Mouse (Mus musculus) megakaryocyte, embryonic 14.5 days (primary cell): ENCODE measurements around the gene Olfr921. TPM values are rescaled to one million over a fixed set of nuclear protein-coding genes. Genes with fewer than 3 reads are reported as not detected.

Experiments used
- H3K27me3 ChIP-seq: replicated peaks from 2 replicates; pipeline ENCODE3; 2012; ENCODE audit warnings: inconsistent platforms
- H3K36me3 ChIP-seq: replicated peaks from 2 replicates; pipeline ENCODE3; 2012; ENCODE audit warnings: low read length, inconsistent platforms, mixed read lengths
- H3K4me1 ChIP-seq: 2 replicates; pipeline ENCODE4 v1.6.1; 2012; ENCODE audit warnings: inconsistent platforms
- H3K4me3 ChIP-seq: replicated peaks from 2 replicates; pipeline ENCODE3; 2012; ENCODE audit warnings: moderate library complexity, mild to moderate bottlenecking, inconsistent platforms
- H3K9me3 ChIP-seq: 2 replicates; pipeline ENCODE4 v1.6.1; 2012; ENCODE audit warnings: inconsistent platforms
- FLI1 ChIP-seq: IDR thresholded peaks from 2 replicates; pipeline ENCODE4 v1.6.1; 2012; ENCODE audit warnings: low read length, inconsistent platforms, mixed read lengths
- GATA1 ChIP-seq: IDR thresholded peaks from 3 replicates; pipeline ENCODE4 v1.6.1; 2012; ENCODE audit warnings: mixed read lengths, low read length, inconsistent platforms, borderline replicate concordance
- polyA plus RNA-seq: library from polyadenylated mRNA; stranded (reverse); fragments of >175 nt; gene quantifications from 2 replicates; pipeline ENCODE4 v1.2.3, GENCODE M21; 2012; ENCODE audit warnings: low replicate concordance; ENCODE audit not compliant: insufficient read depth

Gene Olfr921
- polyA plus RNA-seq: not detected in 2 replicates

DNA sequence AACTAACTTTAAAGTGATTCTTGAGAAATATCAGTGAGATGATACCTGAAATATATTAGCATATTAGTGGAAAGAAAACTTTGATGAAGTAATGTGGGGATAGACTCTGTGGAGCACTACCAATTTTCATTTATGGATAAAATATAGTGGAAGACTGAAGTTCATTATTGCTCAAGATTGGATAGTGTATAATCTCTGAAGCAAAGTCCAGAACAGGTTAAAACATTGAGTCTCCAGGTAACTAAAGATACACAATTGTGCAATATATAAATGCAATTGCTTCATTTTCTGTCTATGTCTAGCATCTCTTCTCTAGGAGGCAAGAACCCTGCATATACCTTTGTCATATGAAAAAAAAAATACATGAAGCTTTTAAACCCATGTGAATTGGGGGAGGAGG lies at the start of gene Olfr921:
Gene Olfr921 (plus strand): TSS at position 301 of the 400 bp plus-strand sequence.
- TF ChIP-seq FLI1 (no peak), GATA1 (no peak)
- H3K4me3 ChIP-seq: no peak within 1 kb of the TSS
- H3K9me3 ChIP-seq: no peaks in the 10 kb centered on the region
- H3K27me3 ChIP-seq: no peaks in the 10 kb centered on the region
- H3K36me3 ChIP-seq: no peaks in the 10 kb centered on the region
- H3K4me1 ChIP-seq: no peaks in the 10 kb centered on the region

DNA sequence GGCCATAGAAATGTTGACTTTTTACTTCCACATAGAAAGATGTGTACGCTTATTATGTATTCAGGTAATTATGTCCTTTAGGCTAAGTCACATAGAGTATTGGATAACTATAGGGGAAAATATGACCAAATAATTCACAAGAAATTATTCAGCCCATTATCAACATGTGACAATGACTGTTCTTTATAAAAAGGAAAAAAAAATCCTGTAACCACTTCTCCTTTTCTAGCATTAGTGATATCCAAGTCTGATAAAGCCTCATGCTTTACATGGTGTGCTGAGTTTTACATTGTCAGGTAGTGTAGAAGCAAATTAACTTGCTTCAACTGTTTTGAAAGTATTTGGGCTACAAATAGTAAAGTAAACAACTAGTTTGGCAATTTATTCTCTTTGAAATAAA lies 48.8 kb upstream of the Olfr921 start:
- Histone ChIP-seq H3K4me1 (peaks cover 8% of the 10 kb centered on the region), H3K36me3 (peaks cover 71% of the 10 kb centered on the region), H3K4me3 (no peak overlapping the region), H3K9me3 (no peaks in the 10 kb centered on the region), H3K27me3 (no peaks in the 10 kb centered on the region)
- TF ChIP-seq FLI1 (no peak), GATA1 (no peak)

DNA sequence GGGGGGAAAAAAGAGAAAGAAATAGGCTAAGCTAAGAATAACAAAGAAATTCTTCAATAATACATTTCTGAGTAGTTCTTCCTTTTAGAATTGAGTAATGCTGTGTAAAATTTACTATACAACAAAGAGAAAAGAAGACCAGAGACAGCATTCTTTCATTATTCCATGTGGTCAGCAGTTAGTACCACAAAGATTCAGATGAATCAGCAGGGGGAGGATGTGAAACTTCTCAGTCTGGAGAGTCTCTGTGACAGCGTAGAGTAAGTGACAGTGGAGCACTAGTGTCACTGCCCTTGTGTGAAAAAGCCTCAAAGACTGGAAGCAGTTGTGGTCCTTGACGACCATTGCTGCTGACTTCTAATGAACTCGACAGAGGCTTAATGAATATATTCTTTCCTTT lies 44.6 kb upstream of the Olfr921 start:
- H3K4me3 ChIP-seq: no peak overlapping the region

DNA sequence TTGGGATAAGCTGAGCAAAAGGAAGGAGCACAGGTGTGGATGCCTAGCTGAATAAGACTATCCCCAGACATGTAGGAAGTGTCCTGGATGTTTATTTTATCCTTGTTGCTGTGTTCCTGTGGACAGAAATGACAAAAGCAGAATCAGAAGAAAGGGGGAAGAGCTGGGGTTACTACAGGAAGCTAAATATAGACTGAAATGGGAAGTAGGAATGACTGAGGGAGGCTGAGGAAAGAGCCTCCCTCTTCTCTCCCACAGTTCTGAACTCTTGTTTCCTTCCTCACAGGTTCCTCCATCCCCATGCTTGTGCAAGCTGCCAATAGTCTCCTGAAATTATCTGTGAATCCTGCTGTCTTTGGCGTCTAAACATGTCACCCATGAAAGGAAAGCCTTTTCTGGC lies 31.5 kb upstream of the Olfr921 start:
- H3K4me3 ChIP-seq: no peak overlapping the region
- H3K36me3 ChIP-seq: peaks cover 67% of the 10 kb centered on the region
- peaks cover 8% of the 10 kb centered on the region for H3K4me1 ChIP-seq
- H3K9me3 ChIP-seq: no peaks in the 10 kb centered on the region
- no peaks in the 10 kb centered on the region for H3K27me3 ChIP-seq
- TF ChIP-seq FLI1: no peak
- no peak for TF ChIP-seq GATA1

More for the DNA sequence above, 44.6 kb upstream of the Olfr921 start:
- Histone ChIP-seq H3K4me1 (no peaks in the 10 kb centered on the region), H3K36me3 (peaks cover 91% of the 10 kb centered on the region), H3K27me3 (no peaks in the 10 kb centered on the region), H3K9me3 (no peaks in the 10 kb centered on the region)
- TF ChIP-seq GATA1 (no peak), FLI1 (no peak)

DNA sequence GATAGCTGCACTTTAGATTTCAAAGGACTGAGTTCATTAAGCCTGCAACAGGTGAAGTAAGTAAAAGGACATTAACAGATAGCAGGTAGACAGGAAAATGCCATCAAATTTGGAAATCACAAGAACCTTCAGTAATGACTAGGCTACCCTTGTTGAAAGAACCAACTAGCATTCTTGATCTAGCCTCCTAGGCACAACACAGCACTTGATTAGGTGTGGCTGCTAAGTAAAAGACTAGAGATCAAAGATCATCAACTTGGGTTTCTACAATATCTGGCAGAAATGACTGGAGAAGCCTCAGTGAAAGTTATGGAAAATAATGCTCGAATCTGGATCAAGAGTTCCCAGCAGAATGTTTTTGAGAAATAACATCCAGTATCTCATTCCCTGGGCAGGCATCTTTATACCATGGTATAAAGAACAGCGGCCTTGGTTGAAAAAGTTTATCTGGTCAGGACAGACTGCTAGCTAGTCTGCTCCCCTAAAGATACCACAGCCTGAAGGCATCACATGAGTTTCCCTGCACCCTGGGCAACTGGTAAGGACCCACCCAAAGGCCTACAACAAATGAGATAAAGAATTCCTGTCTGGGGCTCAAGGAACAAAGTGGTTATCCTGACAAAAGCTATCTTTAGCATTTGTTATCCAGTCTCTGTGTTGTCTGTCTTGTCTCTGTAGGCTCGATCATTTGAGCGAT lies 28.1 kb upstream of the Olfr921 start:
- no peak for TF ChIP-seq GATA1
- no peak for TF ChIP-seq FLI1
- peaks cover 39% of the 10 kb centered on the region for H3K36me3 ChIP-seq

DNA sequence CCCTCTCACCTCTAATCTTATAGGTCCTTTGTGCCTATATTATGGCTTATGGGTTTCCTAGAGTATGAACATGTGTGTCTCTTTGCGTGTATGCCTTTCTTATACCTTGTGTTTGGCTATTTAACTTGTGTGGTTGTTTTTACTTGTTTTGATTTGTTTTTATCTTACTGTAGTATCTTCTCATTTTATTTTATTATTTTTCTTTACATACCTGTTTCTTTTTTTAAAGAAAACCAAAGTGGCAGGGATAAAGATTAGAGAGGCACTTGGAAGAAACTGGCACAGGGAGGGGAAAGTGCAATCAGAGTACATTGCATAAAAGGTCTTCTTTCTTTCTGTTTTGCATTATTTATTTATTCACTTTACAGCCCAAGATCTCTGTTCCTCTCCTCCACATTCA lies 20.9 kb upstream of the Olfr921 start, which contains the start of gene Olfr920:
Gene Olfr920 (plus strand): TSS at position 301 of the 400 bp plus-strand sequence.
- H3K4me1 ChIP-seq: no peaks in the 10 kb centered on the region
- no peaks in the 10 kb centered on the region for H3K9me3 ChIP-seq
- TF ChIP-seq FLI1 (no peak), GATA1 (no peak)
- no peak within 1 kb of the TSS for H3K4me3 ChIP-seq
- no peaks in the 10 kb centered on the region for H3K36me3 ChIP-seq
- no peaks in the 10 kb centered on the region for H3K27me3 ChIP-seq

More for the DNA sequence above, 28.1 kb upstream of the Olfr921 start:
- Histone ChIP-seq H3K4me1 (peaks cover 8% of the 10 kb centered on the region), H3K4me3 (no peak overlapping the region), H3K27me3 (no peaks in the 10 kb centered on the region), H3K9me3 (no peaks in the 10 kb centered on the region)

DNA sequence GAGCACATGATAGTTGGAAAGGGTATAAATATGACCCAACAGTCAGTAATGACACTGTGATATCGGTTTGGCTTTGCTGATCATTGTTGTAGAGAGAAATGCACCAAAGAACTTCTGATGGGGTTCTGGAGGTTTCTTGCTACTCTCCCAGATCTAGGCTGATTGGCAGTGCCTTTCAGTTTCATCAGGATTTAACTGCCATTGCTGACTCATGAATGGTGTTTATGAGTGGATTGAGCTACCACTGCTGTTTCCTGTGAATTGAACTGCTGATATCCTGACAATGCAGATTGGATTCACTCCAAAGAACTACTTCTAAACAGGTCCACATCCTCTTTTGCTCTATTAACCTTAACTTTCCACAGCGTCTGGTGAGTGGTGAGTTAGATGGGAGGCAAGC lies 19.8 kb downstream of the Olfr921 start:
- TF ChIP-seq GATA1 (no peak), FLI1 (no peak)
- no peaks in the 10 kb centered on the region for H3K36me3 ChIP-seq
- H3K27me3 ChIP-seq: no peaks in the 10 kb centered on the region
- no peaks in the 10 kb centered on the region for H3K4me1 ChIP-seq
- H3K4me3 ChIP-seq: no peak overlapping the region
- no peaks in the 10 kb centered on the region for H3K9me3 ChIP-seq

DNA sequence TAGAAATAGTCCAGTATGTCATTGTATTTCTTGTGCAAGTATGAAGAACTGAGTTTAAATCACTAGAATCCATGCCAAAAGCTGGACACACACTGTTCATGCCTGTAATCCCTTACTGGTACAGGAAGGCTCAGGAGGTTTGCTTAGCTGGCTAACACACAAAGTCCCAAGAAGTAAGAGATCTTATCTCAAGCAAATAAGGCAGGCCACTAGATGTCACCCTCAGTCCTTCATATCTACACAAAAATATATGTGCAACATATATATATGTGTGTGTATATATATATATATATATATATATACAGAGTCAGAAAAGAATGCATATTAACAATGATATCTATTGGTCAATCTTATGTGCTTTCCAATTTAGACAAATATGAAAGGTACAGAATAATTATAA lies 32.8 kb downstream of the Olfr921 start:
- Histone ChIP-seq H3K36me3 (no peaks in the 10 kb centered on the region), H3K9me3 (no peaks in the 10 kb centered on the region), H3K4me3 (no peak overlapping the region), H3K27me3 (no peaks in the 10 kb centered on the region), H3K4me1 (no peaks in the 10 kb centered on the region)
- no peak for TF ChIP-seq FLI1
- TF ChIP-seq GATA1: no peak

DNA sequence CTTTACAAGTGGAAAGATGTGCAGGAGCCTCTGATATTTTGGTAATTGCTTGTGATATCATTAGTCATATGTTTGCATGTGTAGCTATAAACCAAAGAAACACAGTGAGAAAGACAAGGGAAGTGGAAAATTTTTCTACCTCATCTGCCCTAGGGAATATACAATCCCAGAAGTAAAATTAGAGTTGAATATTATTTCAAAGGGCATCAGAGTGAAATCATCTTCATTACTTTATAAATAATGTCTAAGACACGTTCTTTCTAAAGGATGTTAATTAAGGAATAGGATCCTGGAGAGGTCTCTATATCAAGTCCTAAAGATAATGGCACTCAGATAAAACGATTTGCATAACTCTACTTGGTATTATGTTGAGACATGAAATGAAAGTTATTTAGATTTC lies 41.4 kb downstream of the Olfr921 start, which contains the start of gene Olfr922:
Gene Olfr922 (plus strand): TSS at position 301 of the 400 bp plus-strand sequence.
- H3K4me1 ChIP-seq: no peaks in the 10 kb centered on the region
- H3K9me3 ChIP-seq: 0 out of 2 replicates have a peak, but pooled peaks cover 5% of the 10 kb centered on the region
- H3K27me3 ChIP-seq: no peaks in the 10 kb centered on the region
- H3K4me3 ChIP-seq: no peak within 1 kb of the TSS
- no peaks in the 10 kb centered on the region for H3K36me3 ChIP-seq
- no peak for TF ChIP-seq FLI1
- no peak for TF ChIP-seq GATA1

DNA sequence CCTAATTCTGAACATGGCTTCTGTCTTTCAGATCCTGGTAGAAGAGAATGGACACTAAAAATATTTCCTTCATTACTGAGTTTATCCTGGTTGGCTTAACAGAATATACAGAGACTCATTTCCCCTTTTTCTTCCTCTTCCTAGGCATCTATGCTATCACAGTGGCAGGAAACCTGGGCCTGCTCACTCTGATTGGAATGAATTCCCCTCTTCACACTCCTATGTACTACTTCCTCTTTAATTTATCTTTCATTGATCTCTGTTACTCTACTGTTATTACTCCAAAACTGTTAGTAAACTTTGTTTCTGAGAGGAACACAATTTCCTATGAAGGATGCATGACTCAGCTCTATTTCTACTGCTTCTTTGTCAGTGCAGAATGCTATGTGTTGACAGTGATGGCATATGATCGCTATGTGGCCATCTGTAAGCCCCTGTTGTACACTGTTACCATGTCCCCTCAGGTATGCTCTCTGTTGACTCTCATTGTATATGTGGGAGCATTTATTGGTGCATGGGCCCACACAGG lies 42.7 kb downstream of the Olfr921 start:
- H3K27me3 ChIP-seq: no peaks in the 10 kb centered on the region
- no peak overlapping the region for H3K4me3 ChIP-seq
- no peaks in the 10 kb centered on the region for H3K36me3 ChIP-seq
- 0 out of 2 replicates have a peak, but pooled peaks cover 5% of the 10 kb centered on the region for H3K9me3 ChIP-seq
- no peaks in the 10 kb centered on the region for H3K4me1 ChIP-seq
- TF ChIP-seq FLI1 (no peak), GATA1 (no peak)
